Mouse (Mus musculus): Measurements from ENCODE around the gene Zcchc2.

DNA sequence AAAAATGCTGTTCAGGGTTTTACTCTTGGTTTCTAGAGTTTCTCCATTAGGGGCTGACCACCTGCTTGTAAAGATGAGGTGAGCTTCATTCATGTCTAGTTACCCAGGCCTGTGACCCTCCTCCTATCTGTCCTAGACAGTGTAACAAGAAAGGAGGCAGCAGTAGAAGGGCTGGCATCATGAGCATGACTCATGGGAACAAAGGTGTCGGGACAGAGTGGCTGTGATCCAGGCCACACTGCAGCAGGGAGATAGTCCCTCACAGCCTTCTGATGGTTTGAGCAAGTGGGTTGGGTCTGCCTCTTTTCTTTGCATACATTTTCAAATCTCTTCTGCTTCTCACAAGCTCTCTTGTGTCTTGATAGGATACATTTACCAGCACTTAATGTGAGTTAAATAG is 17.4 kb downstream of the Zcchc2 start:
- TF ChIP-seq CTCF (IDR thresholded peaks at IDR 0.05; ENCODE audit: borderline replicate concordance, insufficient read depth, low read depth, low read length) (no peak), POLR2A (IDR thresholded peaks at IDR 0.05; ENCODE audit: borderline replicate concordance, insufficient read depth, low read length) (no peak)
